Mouse (Mus musculus) adrenal gland, adult 2 months (tissue): ENCODE results near the gene Kif21b. TPM values are rescaled to one million over a fixed set of nuclear protein-coding genes. Genes with fewer than 3 reads are reported as not detected.

Source experiments
- DNase-seq: peaks from one replicate; pipeline ENCODE4 v3.0.0; 2021
- polyA plus RNA-seq: library from polyadenylated mRNA; depleted of rRNA; stranded (reverse); fragments of >200 nt; gene quantifications from 2 replicates; pipeline ENCODE4 v1.2.3, GENCODE M21; 2012
- total RNA-seq, 2 experiments: library from RNA; stranded (reverse); gene quantifications; 2 replicates each; pipeline ENCODE4 v1.2.3; 2021

Kif21b gene
- total and polyA plus RNA-seq, 3 experiments, result 2.2 to 6.5 (median 5.1) TPM

- no peak for DNase-seq
Measured at GRCm38 (mm10) chr1:136159830-136160229, 28.6 kb downstream of the Kif21b start.

GRCm38 (mm10) chr1:136160297-136160696 lies 29.1 kb downstream of the Kif21b start:
- no peak for DNase-seq

GRCm38 (mm10) chr1:136160930-136161329 lies 29.7 kb downstream of the Kif21b start:
- no peak for DNase-seq

GRCm38 (mm10) chr1:136161333-136161921 lies 30.2 kb downstream of the Kif21b start:
- no peak for DNase-seq

GRCm38 (mm10) chr1:136165436-136165835 lies 34.2 kb downstream of the Kif21b start:
- DNase-seq, result no peak

- DNase-seq, result no peak
Measured at GRCm38 (mm10) chr1:136167657-136168056, 36.5 kb downstream of the Kif21b start.

- peak; percentile 75 for DNase-seq
Measured at GRCm38 (mm10) chr1:136170109-136170508, 38.9 kb downstream of the Kif21b start.

- no peak for DNase-seq
Measured at GRCm38 (mm10) chr1:136172696-136173095, 41.5 kb downstream of the Kif21b start.

GRCm38 (mm10) chr1:136174101-136174606 lies 43.0 kb downstream of the Kif21b start:
- DNase-seq, result no peak

- DNase-seq, result peak; percentile 34
Measured at GRCm38 (mm10) chr1:136175183-136175582, 44.0 kb downstream of the Kif21b start.

GRCm38 (mm10) chr1:136177085-136177484 lies 45.9 kb downstream of the Kif21b start:
- no peak for DNase-seq

GRCm38 (mm10) chr1:136178741-136179140 lies 47.6 kb downstream of the Kif21b start:
- DNase-seq, result no peak

GRCm38 (mm10) chr1:136179511-136180001 lies 48.4 kb downstream of the Kif21b start:
- no peak for DNase-seq

- no peak for DNase-seq
Measured at GRCm38 (mm10) chr1:136190033-136190432, 58.8 kb downstream of the Kif21b start.

- no peak for DNase-seq
Measured at GRCm38 (mm10) chr1:136212803-136213202, 81.6 kb downstream of the Kif21b start, which contains the start of gene Mroh3. Mroh3 (minus strand) TSS chr1:136212828.

GRCm38 (mm10) chr1:136214304-136214703 lies 83.1 kb downstream of the Kif21b start:
- no peak for DNase-seq

GRCm38 (mm10) chr1:136220037-136220871 lies 89.1 kb downstream of the Kif21b start:
- no peak for DNase-seq

- no peak for DNase-seq
Measured at GRCm38 (mm10) chr1:136222386-136222785, 91.2 kb downstream of the Kif21b start.

GRCm38 (mm10) chr1:136223758-136224342 lies 92.7 kb downstream of the Kif21b start:
- DNase-seq, result no peak

- DNase-seq, result no peak
Measured at GRCm38 (mm10) chr1:136225846-136226245, 94.7 kb downstream of the Kif21b start.

GRCm38 (mm10) chr1:136226626-136227025 lies 95.4 kb downstream of the Kif21b start:
- no peak for DNase-seq
